Mouse (Mus musculus) G1E (cell line): ENCODE measurements around the gene Ncoa3.

Experiments used
- CTCF ChIP-seq: IDR thresholded peaks from 2 replicates; pipeline ENCODE4 v1.5.1; 2012; ENCODE audit warnings: low read depth, low read length, inconsistent platforms, mixed read lengths
- GATA1 ChIP-seq: IDR thresholded peaks from 2 replicates; pipeline ENCODE4 v1.6.1; 2012; ENCODE audit warnings: borderline replicate concordance, low read length, inconsistent platforms, mixed read lengths
- GATA2 ChIP-seq: IDR thresholded peaks from 2 replicates; pipeline ENCODE4 v1.6.1; 2012; ENCODE audit warnings: low read depth, low read length, inconsistent platforms, borderline replicate concordance
- POLR2AphosphoS5 ChIP-seq: IDR thresholded peaks from 2 replicates; pipeline ENCODE4 v1.6.1; 2012; ENCODE audit warnings: low read depth, low read length, inconsistent platforms; ENCODE audit not compliant: insufficient replicate concordance
- TAL1 ChIP-seq: conservative IDR thresholded peaks from 2 replicates; pipeline ENCODE4 v1.6.1; 2012; ENCODE audit warnings: low read depth, low read length, inconsistent platforms, mixed read lengths

GRCm38 (mm10) chr2:166031120-166031929 lies 38.9 kb downstream of the Ncoa3 start:
- TF ChIP-seq CTCF (no peak), GATA1 (no peak), TAL1 (no peak), POLR2AphosphoS5 (no peak), GATA2 (no peak)
